Mouse (Mus musculus) hindbrain, embryonic 15.5 days (tissue): Measurements from ENCODE around the gene Anapc15. TPM values are rescaled to one million over a fixed set of nuclear protein-coding genes. Genes with fewer than 3 reads are reported as not detected.

ENCODE experiments used
- ATAC-seq: fragments of 200-750 bp; cut with Nextera tagmentation; 2 replicates; pipeline ENCODE4 v1.8.0; 2017; ENCODE audit warnings: low read depth, moderate number of reproducible peaks, moderate TSS enrichment; ENCODE audit not compliant: low FRiP score
- H3K27ac ChIP-seq: fragments of 300-500 bp; sonication (generic); replicated peaks from 2 replicates; pipeline ENCODE4 v1.5.1; 2015; ENCODE audit warnings: mild to moderate bottlenecking, inconsistent platforms
- H3K27me3 ChIP-seq: fragments of 300-500 bp; sonication (generic); 2 replicates; pipeline ENCODE4 v1.6.1; 2015; ENCODE audit warnings: control low read depth, inconsistent platforms
- H3K36me3 ChIP-seq: fragments of 300-500 bp; sonication (generic); 2 replicates; pipeline ENCODE4 v1.6.1; 2015; ENCODE audit warnings: control low read depth, inconsistent platforms
- H3K4me1 ChIP-seq: fragments of 300-500 bp; sonication (generic); replicated peaks from 2 replicates; pipeline ENCODE4 v1.6.1; 2015; ENCODE audit warnings: control low read depth, inconsistent platforms
- H3K4me2 ChIP-seq: fragments of 300-500 bp; sonication (generic); 2 replicates; pipeline ENCODE4 v1.6.1; 2015; ENCODE audit warnings: moderate library complexity, mild to moderate bottlenecking, inconsistent platforms
- H3K4me3 ChIP-seq: fragments of 300-500 bp; sonication (generic); 2 replicates; pipeline ENCODE4 v1.5.1; 2015; ENCODE audit warnings: mild to moderate bottlenecking, inconsistent platforms
- H3K9ac ChIP-seq: fragments of 300-500 bp; sonication (generic); 2 replicates; pipeline ENCODE4 v1.6.1; 2015; ENCODE audit warnings: inconsistent platforms
- H3K9me3 ChIP-seq: fragments of 300-500 bp; sonication (generic); 2 replicates; pipeline ENCODE4 v1.6.1; 2016; ENCODE audit warnings: control low read depth, inconsistent platforms
- WGBS: fragments of 180-500 bp; shearing (Covaris S2); methylation state at CpG from one replicate; pipeline ENCODE4 v1.1.7; 2015; 5-methylcytosine and 5-hydroxymethylcytosine counted together
- polyA plus RNA-seq: library from polyadenylated mRNA; unstranded; fragments of >200 nt; fragmentation: Nextera tagmentation; extraction: Ambion mirVana; gene quantifications from 2 replicates; pipeline ENCODE4 v1.2.1, GENCODE M21; 2015

The Anapc15 gene
- polyA plus RNA-seq, 1 experiment from 2014 or later = 77.5 TPM

DNA sequence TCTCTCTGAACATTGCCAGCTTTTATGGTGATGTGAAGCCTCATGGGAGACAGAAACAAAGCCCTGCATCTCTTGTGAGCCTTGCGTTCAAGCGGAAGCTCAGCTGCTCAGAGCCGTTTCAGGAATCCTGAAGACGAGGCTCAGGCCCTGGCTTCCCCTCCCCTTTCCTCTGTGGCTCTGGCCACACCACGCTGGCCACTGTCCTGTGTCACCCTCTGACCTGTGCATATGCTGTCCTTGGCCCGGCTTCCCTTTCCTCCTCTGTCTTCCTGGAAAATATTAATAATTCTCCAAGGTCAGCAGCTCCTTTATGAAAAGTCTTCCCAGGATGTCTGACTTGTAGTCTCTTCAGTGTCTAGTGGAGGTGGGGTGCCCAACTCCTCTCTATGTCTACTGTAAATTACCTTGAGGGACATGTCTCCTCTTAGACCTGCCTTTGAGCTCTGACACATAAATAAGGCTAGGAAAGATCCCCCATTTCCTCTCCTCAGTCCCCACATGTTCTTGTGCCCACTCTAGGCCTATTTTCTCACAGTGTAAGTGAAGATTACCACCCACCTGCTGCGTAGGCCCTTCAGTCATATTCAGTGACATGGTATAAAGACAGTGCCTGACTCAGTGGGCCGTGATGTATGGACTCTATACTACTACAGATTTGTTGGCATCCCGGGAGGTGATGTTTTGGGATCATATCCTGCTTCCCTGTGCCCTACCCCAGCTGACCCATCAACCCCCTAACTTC lies 19.1 kb downstream of the Anapc15 start:
- Histone ChIP-seq H3K27me3 (no peaks in the 10 kb centered on the region), H3K9ac (no peak overlapping the region), H3K27ac (no peak overlapping the region), H3K4me2 (no peak overlapping the region), H3K4me1 (no peaks in the 10 kb centered on the region), H3K9me3 (no peaks in the 10 kb centered on the region), H3K4me3 (no peak overlapping the region), H3K36me3 (no peaks in the 10 kb centered on the region)
- 62% methylated on average over 9 of the region's 9 CpGs for WGBS
- no peak for ATAC-seq

DNA sequence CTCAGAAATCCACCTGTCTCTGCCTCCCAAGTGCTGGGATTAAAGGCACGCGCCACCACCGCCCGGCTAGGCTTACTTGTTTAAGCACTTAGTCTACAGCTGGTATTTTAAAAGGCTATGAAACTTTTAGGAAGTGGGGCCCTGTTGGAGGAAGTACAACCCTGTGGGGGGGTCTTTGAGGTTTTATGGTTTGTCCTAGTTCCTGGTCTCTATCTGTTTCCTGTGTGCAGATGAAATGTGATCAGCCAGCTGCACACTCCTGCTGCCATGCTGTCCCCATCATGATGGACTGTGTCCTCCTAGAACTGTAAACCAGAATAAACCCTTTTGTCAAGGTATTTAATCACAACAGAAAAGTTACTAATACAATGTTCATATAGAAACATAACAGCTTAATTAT lies 20.6 kb downstream of the Anapc15 start:
- Histone ChIP-seq H3K9me3 (no peaks in the 10 kb centered on the region), H3K9ac (no peak overlapping the region), H3K27ac (no peak overlapping the region), H3K4me3 (no peak overlapping the region), H3K27me3 (no peaks in the 10 kb centered on the region), H3K4me2 (no peak overlapping the region), H3K36me3 (no peaks in the 10 kb centered on the region), H3K4me1 (no peaks in the 10 kb centered on the region)
- ATAC-seq = no peak
- WGBS = 95% methylated on average over 4 of the region's 4 CpGs

- ATAC-seq = no peak
- H3K4me2 ChIP-seq = no peak overlapping the region
- no peak overlapping the region for H3K27ac ChIP-seq
- H3K36me3 ChIP-seq = no peaks in the 10 kb centered on the region
- no peaks in the 10 kb centered on the region for H3K9me3 ChIP-seq
- no peak overlapping the region for H3K9ac ChIP-seq
- 90% methylated on average over 6 of the region's 6 CpGs for WGBS
- H3K4me3 ChIP-seq = no peak overlapping the region
- H3K4me1 ChIP-seq = no peaks in the 10 kb centered on the region
- H3K27me3 ChIP-seq = no peaks in the 10 kb centered on the region
These were observed 22.8 kb downstream of the Anapc15 start for GRCm38 (mm10) chr7:101886274-101886673.

DNA sequence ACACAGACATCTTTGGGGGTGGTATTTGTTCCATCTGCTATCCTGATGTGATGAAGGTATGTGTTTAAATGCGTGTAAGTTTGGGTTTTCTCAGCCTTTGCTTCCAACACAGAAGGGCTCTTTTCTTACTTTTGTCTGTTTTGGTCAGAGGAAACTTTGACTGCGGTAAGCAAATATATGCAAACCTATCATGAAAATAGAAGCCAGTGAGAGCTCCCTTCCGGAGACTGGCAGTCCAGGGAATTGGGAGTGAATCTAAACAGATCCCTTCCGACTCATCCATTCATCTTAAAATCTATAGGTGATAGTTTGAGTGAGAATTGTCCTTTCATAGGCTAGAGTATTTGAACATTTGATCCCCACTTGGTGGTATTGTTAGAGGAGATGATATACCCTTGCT lies 24.9 kb downstream of the Anapc15 start:
- no peak overlapping the region for H3K27ac ChIP-seq
- no peaks in the 10 kb centered on the region for H3K27me3 ChIP-seq
- no peaks in the 10 kb centered on the region for H3K36me3 ChIP-seq
- no peak overlapping the region for H3K4me2 ChIP-seq
- no peak for ATAC-seq
- no peaks in the 10 kb centered on the region for H3K4me1 ChIP-seq
- H3K9me3 ChIP-seq = no peaks in the 10 kb centered on the region
- no peak overlapping the region for H3K9ac ChIP-seq
- no peak overlapping the region for H3K4me3 ChIP-seq
- 86% methylated on average over 4 of the region's 4 CpGs for WGBS

DNA sequence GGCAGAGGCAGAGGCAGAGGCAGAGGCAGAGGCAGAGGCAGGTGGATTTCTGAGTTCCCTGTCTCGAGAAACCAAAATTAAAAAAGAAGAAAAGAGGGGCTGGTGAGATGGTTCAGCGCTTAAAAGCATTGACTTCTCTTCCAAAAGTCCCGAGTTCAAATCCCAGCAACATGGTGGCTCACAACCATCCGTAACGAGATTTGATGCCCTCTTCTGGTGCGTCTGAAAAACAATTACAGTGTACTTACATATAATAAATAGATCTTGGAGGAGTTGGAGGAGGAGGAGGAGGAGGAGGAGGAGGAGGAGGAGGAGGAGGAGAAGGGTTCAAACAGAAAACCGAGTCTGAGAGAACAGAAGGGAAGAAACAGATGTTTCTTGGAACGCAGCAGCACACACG lies 32.2 kb downstream of the Anapc15 start:
- WGBS = 36% methylated on average over 9 of the region's 9 CpGs
- H3K27me3 ChIP-seq = no peaks in the 10 kb centered on the region
- H3K4me2 ChIP-seq = peak overlapping the region; percentile 61
- H3K4me1 ChIP-seq = peaks cover 18% of the 10 kb centered on the region
- H3K36me3 ChIP-seq = no peaks in the 10 kb centered on the region
- H3K9me3 ChIP-seq = no peaks in the 10 kb centered on the region
- peak overlapping the region; percentile 51 for H3K4me3 ChIP-seq
- no peak for ATAC-seq
- H3K27ac ChIP-seq = peak overlapping the region; percentile 90
- H3K9ac ChIP-seq = peak overlapping the region; percentile 48

GRCm38 (mm10) chr7:101896104-101897066 lies 32.9 kb downstream of the Anapc15 start:
- peak; percentile 98 for ATAC-seq
- H3K27ac ChIP-seq = peak overlapping the region; percentile 90
- peaks cover 18% of the 10 kb centered on the region for H3K4me1 ChIP-seq
- H3K27me3 ChIP-seq = no peaks in the 10 kb centered on the region
- peak overlapping the region; percentile 61 for H3K4me2 ChIP-seq
- peak overlapping the region; percentile 48 for H3K9ac ChIP-seq
- H3K36me3 ChIP-seq = no peaks in the 10 kb centered on the region
- under 1% methylated on average over 57 of the region's 57 CpGs for WGBS
- H3K4me3 ChIP-seq = peak overlapping the region; percentile 51
- H3K9me3 ChIP-seq = no peaks in the 10 kb centered on the region

GRCm38 (mm10) chr7:101900331-101901097 lies 37.0 kb downstream of the Anapc15 start:
- H3K27ac ChIP-seq = no peak overlapping the region
- H3K4me2 ChIP-seq = no peak overlapping the region
- no peak overlapping the region for H3K4me3 ChIP-seq
- H3K4me1 ChIP-seq = peaks cover 17% of the 10 kb centered on the region
- no peak overlapping the region for H3K9ac ChIP-seq
- 93% methylated on average over 16 of the region's 16 CpGs for WGBS
- peaks cover 4% of the 10 kb centered on the region; the same call in 1 of the 2 replicates for H3K36me3 ChIP-seq
- H3K27me3 ChIP-seq = no peaks in the 10 kb centered on the region
- ATAC-seq = no peak
- H3K9me3 ChIP-seq = no peaks in the 10 kb centered on the region

- Histone ChIP-seq H3K4me2 (no peak overlapping the region), H3K4me3 (no peak overlapping the region), H3K9ac (no peak overlapping the region), H3K4me1 (peaks cover 22% of the 10 kb centered on the region), H3K9me3 (no peaks in the 10 kb centered on the region), H3K27ac (no peak overlapping the region), H3K27me3 (no peaks in the 10 kb centered on the region), H3K36me3 (peaks cover 4% of the 10 kb centered on the region; the same call in 1 of the 2 replicates)
- 93% methylated on average over 10 of the region's 10 CpGs for WGBS
- no peak for ATAC-seq
These were observed 38.5 kb downstream of the Anapc15 start for GRCm38 (mm10) chr7:101901969-101902368.

DNA sequence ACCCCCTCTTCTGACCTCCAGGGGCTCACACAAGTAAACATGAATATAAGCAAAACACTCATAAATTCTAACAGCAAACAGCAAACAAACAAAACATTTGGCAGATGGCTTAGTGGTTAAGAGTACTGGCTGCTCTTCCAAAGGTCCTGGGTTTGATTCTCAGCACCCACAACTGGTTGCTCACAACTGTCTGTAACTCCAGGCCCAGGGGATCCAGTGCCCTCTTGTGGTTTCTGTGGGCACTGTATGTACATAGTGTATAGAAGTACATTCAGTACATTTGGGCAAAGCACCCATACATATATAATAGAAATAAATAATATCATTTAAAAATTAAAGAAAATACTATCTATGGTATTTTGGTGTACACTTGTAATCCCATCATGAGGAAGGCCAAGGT lies 39.3 kb downstream of the Anapc15 start:
- no peak overlapping the region for H3K4me3 ChIP-seq
- H3K27ac ChIP-seq = no peak overlapping the region
- H3K9ac ChIP-seq = no peak overlapping the region
- no peak overlapping the region for H3K4me2 ChIP-seq
- no peaks in the 10 kb centered on the region for H3K9me3 ChIP-seq
- no peaks in the 10 kb centered on the region for H3K27me3 ChIP-seq
- ATAC-seq = no peak
- peaks cover 22% of the 10 kb centered on the region for H3K4me1 ChIP-seq
- H3K36me3 ChIP-seq = peaks cover 4% of the 10 kb centered on the region; the same call in 1 of the 2 replicates

- peak within 1 kb of the TSS; percentile 76 for H3K4me2 ChIP-seq
- peaks cover 14% of the 10 kb centered on the region for H3K36me3 ChIP-seq
- peak; percentile 98 for ATAC-seq
- no peaks in the 10 kb centered on the region for H3K27me3 ChIP-seq
- no peaks in the 10 kb centered on the region for H3K9me3 ChIP-seq
- peak within 1 kb of the TSS; percentile 98 for H3K27ac ChIP-seq
- under 1% methylated on average over 61 of the region's 61 CpGs for WGBS
- peaks cover 31% of the 10 kb centered on the region for H3K4me1 ChIP-seq
- H3K9ac ChIP-seq = peak within 1 kb of the TSS; percentile 93
- H3K4me3 ChIP-seq = peak within 1 kb of the TSS; percentile 87
These were observed 42.2 kb downstream of the Anapc15 start, which contains the start of gene Lamtor1 for GRCm38 (mm10) chr7:101905561-101906286. Gene Lamtor1, plus strand, starts transcription at chr7:101905904.

DNA sequence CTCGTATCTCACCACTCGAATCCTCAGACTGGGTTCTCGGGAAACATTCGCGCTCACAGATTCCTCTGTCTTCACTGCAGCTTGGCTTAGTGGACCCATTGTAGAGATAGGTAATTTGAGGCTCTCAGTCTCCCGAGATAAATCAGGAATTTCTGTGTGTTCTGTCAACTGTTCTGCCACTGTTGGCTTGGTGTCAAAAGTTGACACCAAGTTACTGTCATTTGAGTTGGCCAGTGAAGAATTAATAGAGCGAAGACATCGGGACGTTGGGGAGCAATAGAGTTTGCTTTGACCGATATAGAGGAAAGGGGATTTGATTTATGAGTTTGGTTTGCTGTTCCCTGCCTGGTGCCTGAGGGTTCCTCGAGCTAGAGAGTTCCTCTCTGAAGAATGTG lies 42.8 kb downstream of the Anapc15 start, which contains the start of gene Tomt:
Gene Tomt (minus strand): TSS at position 73 of the 395 bp plus-strand sequence.
- H3K9ac ChIP-seq = peak within 1 kb of the TSS; percentile 93
- H3K4me1 ChIP-seq = peaks cover 31% of the 10 kb centered on the region
- ATAC-seq = no peak
- H3K9me3 ChIP-seq = no peaks in the 10 kb centered on the region
- peak within 1 kb of the TSS; percentile 76 for H3K4me2 ChIP-seq
- H3K36me3 ChIP-seq = peaks cover 19% of the 10 kb centered on the region
- peak within 1 kb of the TSS; percentile 98 for H3K27ac ChIP-seq
- peak within 1 kb of the TSS; percentile 87 for H3K4me3 ChIP-seq
- H3K27me3 ChIP-seq = no peaks in the 10 kb centered on the region
- 21% methylated on average over 11 of the region's 11 CpGs for WGBS
